Mouse (Mus musculus): ENCODE data around the gene Prkn.

DNA sequence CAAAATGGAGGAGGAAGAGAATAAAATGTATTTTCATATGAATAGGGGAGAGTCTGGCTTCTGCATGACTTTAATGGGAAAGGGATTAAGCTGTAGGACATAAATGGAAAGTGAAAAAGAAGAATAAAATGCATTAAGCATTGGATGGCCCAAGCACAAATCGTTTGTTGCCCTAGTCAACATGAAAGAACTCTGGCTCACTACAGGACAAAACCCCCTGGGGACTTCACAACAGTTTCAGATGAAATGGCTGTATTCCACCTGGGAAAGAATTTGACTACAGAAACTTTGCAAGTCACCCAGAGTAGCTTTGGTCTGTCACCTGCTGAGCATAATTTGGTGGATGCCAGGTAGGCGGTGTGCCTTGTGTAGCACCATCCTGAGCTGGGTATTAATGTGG is 925.4 kb downstream of the Prkn start:
- TF ChIP-seq CTCF (IDR thresholded peaks at IDR 0.05 in 2 of 3, conservative IDR thresholded peaks at IDR 0.05 in 1 of 3; ENCODE audit: control insufficient read depth in 1 of 3, insufficient read depth in 1 of 3, low read depth in 2 of 3, low read length in 3 of 3, poor library complexity in 1 of 3, severe bottlenecking in 1 of 3) (no peak), ELF1 (IDR thresholded peaks at IDR 0.05; ENCODE audit: low read depth, low read length) (no peak), EP300 (IDR thresholded peaks at IDR 0.05; ENCODE audit: low read depth in 1 of 2, low read length in 2 of 2) (no peak), POLR2A (IDR thresholded peaks at IDR 0.05; ENCODE audit: control insufficient read depth in 1 of 2, insufficient read depth in 1 of 2, low read depth in 1 of 2, low read length in 2 of 2, poor library complexity in 1 of 2) (no peak), NRF1 (IDR thresholded peaks at IDR 0.05; ENCODE audit: insufficient read depth, low read depth, low read length, poor library complexity, severe bottlenecking) (no peak), MYB (IDR thresholded peaks at IDR 0.05; ENCODE audit: low read depth, low read length) (no peak), SMC3 (IDR thresholded peaks at IDR 0.05; ENCODE audit: low read depth, low read length) (no peak), BHLHE40 (IDR thresholded peaks at IDR 0.05; ENCODE audit: borderline replicate concordance, low read depth, low read length) (no peak), ZNF384 (IDR thresholded peaks at IDR 0.05; ENCODE audit: low read depth, low read length) (no peak), GATA1 (IDR thresholded peaks at IDR 0.05; ENCODE audit: low read depth, low read length) (no peak), NELFE (IDR thresholded peaks at IDR 0.05; ENCODE audit: low read depth, low read length) (no peak), ETS1 (IDR thresholded peaks at IDR 0.05; ENCODE audit: low read depth, low read length) (no peak), ZKSCAN1 (IDR thresholded peaks at IDR 0.05; ENCODE audit: low read depth, low read length) (no peak), MXI1 (IDR thresholded peaks at IDR 0.05; ENCODE audit: low read depth, low read length) (no peak)

Data from MEL (cell line).